Mouse (Mus musculus) heart, adult 9 months (tissue): ENCODE data around the gene Scfd2.

Experiments used
- DNase-seq, 2 experiments: peaks; one replicate each; pipeline ENCODE4 v3.0.0; 2022; ENCODE audit warnings: low spot score in 2 of 2

Scfd2 gene

DNA sequence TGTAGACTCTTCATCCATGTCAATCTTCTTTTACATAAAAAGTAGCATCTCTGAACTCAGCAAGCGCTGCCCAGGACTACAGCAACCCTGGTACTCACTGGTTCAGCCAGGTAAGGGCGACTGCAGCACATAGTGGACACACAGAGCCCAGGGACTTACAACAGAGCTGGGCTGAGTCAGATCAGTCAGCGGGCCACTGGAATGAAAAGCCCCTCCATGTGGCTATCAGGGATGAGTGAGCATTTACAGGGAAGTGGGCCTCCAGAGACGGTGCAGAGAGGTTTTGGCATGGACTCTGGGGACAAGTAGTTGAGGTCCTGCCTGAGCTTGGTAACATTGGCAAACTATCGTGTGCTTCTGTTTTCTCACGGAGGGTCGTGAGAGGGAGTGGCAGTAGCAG is 253.1 kb downstream of the Scfd2 start:
- DNase-seq = no peak

DNA sequence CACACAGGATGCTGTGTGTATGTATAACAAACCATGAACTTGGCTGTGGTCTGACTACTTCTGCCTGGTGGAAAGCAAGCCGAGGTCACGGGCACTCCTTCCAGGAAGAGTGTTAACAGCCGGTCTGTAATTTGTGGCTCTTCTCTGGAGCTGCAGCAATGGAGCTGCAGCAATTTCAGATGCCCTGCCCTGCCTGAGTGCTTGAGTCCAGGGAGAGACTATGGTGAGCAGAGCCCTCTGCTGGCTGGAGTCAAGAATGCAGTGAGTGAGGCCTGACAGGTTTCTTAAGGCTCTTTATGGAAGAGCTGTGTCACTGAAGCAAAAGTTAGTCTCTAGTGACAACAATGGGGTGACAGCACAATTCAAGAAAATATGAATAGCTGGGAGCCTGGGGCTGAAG is 253.8 kb downstream of the Scfd2 start:
- peak; percentile 61 to 82 for DNase-seq

DNA sequence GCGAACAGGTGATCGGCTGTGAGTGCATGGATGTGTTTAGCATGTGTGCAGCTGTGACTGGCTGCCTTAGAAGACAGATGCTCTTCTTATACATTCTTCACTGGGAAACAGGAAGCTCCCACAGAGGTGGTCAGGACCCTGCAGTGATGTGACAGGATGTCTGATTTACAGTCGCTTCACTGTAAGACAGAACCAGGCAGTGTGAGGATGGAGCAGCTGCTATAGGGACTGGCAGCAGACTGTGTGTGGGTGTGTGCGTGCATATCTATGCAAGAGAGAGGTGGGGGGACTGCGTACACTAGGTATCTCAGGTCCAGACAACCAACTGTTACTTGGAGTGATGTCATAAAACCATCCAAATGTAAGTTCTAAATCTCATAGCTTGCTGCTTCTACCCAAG is 254.3 kb downstream of the Scfd2 start:
- no peak for DNase-seq

DNA sequence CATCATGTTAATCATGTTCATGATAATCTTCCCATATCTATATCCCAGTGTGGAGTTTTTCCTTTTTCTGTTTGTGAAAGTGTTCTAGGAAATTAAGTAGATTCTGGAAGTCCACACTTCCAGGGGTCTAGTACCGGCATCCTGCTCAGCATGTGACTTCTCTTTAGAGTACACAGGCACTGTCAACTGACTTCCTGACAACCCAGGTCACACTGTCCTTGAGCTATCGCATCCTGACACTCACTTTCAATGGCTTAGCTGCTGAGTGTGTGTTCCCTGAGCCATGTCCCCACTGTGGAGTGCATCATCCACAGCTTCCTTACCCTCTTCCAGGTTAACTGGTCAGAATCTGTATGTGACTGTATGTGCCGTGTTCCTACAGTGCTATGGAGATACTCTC is 258.2 kb downstream of the Scfd2 start:
- DNase-seq = no peak

DNA sequence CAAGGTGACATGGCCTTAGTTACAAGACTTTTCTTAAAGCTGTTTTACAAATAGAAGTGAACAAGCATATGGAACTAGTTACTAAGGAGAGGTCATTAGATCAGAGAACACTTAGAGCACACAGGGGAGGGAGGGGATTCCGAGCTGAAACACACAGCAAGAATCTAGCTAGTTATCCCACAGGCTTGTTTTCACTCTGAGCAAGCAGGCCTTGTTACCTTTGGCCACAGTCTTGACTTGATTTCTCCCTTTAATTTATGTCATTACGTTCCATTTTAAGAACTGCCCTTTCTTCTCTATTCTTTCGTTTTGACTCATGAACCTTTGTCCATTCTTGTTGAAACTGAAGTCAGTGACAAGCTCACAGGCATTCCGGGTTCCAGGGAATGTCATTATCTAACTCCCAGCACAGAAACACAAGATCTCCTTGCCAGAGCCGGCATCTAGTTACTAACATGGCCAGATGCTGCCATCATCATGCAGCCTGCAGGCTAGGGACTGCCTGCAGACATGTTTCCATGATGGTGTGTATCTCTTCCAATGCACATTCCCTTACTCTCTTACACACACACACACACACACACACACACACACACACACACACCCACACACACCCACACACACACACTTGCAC is 263.7 kb downstream of the Scfd2 start:
- DNase-seq = no peak

DNA sequence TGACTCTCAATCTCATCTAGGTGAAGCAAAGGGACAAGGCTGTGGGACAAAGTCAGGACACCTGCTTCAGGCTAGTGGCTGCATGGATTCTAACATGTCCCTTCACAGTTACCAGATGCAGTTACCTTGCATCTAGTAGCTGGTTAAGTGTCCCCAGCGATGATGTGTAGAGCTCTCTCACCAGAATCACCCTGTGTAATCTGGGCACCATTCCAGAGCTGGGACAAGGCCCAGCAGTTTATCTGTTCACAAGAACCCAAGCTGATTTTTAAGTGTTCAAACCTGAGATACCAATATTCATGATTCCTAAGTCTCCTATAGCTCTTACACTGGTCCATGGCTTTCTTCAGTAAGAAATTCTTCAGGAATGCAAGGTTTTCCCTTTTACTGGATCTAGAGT is 264.4 kb downstream of the Scfd2 start:
- DNase-seq = no peak

DNA sequence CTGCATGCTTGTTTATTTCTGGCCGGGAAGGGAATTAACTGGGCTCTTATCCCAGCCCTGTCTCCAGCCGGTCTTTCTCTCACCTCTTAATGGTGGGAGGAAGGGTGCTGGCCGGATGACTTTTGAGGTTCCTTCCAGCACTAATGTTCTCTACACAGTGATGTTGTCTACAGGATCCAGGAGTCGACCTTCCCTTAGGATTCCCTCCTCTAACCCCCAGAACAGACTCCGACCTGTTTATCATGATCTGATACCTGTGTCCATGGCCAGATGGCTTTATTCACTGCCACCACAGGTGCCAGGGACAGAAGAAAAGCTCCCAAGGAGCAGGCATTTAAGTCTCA is 265.1 kb downstream of the Scfd2 start:
- no peak for DNase-seq

DNA sequence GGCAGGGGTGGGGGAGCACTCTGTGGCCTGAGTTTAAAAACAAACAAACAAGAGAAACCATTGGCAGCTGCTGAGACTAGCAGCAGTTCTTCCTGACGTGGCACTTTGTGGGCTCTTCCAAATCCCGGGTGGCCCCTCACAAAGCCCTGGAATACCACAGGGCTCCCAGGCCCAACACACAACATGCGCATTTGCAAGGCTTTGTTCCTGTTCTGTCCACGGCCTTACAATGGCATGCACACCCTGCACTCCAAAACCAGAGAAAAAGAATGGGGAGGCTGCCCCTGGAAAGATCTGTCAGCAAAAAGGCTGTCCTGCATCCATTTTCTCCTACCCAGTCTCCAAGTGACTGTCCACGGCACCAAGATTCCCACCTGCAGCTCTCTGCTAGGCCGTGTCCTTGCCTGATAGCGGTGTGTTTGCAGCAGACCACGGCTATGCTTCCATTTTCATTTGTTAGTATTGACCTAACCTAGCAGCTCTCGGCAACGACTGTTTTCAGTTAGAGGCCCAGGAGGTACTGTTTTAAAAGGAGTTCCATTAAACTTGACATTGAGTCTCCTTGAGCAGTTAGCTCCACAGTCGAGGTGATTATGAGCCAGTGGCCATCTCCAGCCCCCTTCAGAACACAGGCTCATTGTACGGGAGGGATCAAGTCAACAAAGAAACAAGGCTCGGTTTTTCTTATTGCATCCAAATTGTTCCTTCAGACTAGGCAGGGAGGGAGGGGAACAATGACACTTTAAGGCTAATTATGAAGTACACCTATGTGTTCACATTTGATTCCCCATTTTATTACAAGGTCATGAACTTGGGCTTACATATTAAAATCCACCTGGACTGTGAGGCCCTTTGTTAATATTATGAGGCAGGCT is 265.7 kb downstream of the Scfd2 start:
- DNase-seq = no peak

DNA sequence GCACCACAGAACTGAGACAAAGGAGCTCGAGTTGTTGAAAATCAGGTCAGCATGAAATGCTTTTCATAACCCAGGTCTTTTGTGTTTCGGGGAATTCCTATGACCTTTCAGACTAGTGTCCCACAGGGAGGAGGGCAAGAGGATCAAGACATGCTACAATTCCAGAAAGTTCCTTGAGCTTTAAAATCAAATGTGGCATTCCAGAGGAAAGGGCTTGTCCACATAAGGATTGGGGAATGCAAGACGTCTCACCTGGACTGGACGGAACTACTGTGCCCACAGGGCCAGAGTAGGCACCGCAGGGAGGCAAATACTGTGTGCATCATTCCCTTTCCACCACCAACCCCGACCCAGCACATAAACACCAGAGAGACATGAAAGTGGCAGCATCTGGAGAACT is 266.4 kb downstream of the Scfd2 start:
- no peak for DNase-seq

DNA sequence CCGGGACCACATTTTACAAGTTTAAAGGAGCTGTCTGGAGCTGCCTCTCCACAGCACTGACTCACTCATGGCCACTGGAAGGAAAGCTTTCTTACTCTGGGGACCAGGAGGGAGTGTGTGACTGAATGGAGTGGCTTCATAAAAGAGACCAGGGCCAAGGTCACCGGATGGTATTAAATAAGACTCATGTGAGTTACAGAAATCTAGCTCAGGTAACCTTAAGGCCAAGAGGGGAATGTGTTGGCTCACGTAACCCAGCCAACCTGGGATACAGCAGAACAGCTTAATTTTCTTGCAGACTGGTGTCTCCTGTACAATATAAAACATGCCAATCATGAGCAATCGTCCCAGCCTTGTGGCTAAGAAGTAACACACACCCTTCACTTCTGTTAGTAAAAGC is 267.0 kb downstream of the Scfd2 start:
- no peak for DNase-seq

DNA sequence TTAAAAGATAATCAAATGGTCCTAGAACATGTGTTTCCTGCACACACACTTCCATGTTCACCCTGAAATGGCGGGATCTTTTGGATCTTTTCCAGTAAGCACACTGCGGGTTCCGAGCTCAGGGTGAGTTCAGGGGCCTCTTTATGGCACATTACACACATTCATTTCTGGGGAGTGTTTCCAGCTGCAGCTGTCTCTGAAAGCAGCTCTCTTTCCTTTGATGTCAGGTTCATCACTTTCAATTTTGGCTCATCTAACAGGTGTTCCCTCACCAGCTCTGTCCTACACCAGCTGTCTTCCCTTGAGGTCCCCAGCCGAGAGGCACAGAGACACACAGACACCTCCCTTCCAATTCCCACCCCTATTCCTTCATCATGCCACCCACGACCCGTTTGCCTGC is 270.5 kb downstream of the Scfd2 start:
- DNase-seq = no peak

DNA sequence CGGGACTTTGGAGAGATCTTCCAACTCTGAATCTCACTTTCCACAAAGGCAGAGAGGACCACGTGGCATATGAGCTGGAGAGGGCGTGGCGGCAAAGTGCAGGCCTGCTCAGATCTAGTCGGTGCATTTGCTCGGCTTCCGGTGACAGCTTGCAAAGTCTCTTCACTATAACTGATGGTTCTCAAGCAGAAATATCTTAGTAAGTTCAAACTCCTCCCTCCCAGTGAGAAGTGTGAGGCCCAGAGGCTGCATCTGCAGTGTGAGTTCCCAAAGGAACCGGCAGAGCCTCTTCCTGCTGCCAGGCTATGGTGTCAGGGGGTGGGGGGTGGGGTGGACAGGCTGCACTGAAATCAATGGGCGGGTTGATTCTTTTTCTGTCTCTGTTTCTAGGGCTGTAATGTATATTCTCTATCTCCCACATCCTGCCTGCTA is 271.2 kb downstream of the Scfd2 start:
- peak in 1 of 2 experiments; percentile 23 for DNase-seq

DNA sequence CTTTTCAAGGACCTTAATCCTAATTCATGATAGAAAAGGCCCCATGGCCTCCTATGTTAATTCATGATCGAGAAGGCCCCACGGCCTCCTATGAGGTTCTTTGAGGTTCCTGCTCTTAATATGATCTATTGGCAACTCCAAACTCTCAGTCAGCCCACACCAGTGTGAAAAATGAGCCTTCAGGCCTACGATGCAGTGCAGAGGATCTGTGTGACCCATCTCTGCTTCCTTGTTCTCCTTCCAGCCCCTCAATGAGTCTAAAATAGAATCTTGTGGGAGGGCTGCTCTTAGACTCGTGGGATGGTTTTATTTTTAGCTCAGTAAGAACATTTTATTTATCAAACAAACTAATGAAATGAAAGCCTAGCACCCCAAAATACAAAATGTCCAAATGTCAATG is 274.9 kb downstream of the Scfd2 start:
- peak; percentile 24 to 26 for DNase-seq

DNA sequence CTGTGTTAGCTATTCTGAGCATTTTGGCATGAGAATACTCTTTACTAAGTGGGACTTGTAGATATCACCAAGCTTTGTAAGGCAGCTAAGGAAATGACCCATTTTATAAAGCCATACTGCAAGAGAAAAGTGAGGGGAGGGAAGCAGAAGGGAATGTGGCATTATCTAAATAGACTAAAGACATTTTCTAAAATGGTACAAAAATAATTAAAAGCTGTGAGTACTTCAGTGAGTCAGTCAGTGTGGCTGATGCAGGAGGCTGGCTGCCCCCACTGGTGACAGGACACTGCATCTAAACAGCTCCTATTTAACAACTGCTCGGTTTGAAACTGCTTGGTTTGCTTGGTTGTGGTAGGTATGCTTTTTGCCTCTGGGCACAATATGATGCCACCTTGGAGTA is 276.6 kb downstream of the Scfd2 start:
- DNase-seq = no peak

DNA sequence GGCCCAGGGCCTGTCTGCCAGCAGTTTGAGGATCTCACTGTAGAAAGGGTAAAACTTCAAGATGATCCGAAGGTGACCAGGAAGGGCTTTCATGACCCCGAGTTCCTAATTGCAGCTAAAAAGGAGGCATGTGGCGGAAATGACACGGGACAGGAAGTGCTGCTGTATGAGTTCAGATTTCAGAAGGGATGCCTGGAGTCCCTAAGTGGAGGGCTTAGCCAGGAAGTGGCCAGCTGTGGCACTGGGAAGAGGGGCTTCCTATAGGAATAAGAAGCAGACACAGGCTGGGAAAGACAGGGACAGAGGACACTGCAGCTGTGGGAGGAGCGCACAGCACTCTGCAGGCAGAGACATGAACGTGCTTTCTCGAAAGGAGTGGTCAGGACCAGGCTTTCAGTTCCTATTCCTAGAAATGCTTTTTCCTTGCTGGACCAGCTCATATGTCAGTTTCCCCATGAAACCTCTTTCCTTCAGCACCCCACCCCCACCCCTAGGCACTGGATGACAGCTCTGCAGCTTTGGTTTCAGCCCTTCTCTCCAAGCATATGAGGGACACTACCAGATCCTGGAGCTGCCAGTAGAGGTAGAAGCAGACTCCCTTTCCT is 277.7 kb downstream of the Scfd2 start:
- DNase-seq = no peak

DNA sequence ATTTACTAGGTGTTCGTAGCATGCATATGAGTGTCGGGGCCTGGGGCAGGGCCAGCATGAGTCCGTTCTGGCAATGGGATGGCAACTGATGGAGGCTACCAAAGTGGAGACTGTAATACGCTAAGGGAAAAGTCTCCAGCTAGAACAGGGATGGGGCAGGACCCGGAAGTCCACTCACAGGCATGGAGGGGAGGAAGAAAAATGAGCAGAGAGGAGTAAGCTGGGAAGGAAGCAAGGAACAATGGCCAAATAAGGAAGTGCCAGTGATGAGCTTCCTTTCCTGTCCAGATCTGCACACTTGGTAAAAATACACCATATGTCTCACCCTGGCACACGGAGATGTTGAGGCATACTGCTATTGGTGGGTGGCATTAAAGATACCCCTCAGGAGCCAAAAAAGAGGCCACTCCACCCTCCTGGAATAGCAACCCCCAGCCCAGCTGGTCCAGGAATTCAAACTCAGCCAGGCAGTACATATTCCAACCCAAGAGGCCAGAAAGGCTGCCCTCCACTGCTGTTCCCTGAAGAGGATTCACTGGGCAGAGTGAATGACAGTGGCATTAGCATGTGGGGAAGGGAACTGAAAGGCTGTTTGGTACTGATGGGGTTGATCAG is 278.8 kb downstream of the Scfd2 start:
- no peak for DNase-seq

DNA sequence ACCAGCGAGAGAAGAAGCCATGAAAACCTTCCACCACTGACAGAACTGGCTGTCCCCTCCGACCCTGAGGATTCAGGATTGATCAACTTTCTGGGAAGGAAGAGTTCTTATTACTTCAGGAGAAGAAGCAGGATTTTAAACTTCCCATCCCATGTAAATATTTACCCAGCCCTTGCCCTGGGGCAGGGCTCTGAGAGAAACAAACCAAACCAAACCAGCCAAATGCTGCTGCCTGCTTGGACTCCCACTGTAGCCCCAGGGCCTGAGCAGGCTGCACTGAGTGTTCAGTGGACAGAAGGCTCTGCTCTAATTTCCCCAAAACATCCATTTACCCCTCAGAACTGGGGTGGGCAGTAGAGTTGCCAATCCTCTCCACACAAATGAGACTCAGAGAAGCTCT is 280.6 kb downstream of the Scfd2 start:
- no peak for DNase-seq

DNA sequence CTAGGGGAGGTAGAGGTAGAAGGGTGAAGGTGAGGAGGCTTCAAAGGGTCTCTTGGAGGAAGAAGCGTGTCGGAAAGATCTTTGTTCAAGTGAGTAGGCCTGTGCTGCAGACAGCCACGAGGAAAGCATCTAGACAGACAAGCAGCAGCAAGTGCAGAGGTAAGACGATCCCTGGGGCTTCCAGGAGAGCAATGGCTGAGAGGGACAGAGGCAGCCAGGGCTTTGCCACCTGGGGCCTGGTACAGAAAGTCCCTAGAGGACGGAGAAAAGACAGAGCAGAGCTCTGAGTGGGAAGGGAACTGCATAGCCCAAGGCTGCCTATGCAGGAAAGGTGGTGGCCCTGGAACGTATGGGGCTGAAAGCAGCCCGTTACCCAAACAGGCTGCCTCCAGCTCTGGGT is 281.3 kb downstream of the Scfd2 start:
- DNase-seq = no peak

DNA sequence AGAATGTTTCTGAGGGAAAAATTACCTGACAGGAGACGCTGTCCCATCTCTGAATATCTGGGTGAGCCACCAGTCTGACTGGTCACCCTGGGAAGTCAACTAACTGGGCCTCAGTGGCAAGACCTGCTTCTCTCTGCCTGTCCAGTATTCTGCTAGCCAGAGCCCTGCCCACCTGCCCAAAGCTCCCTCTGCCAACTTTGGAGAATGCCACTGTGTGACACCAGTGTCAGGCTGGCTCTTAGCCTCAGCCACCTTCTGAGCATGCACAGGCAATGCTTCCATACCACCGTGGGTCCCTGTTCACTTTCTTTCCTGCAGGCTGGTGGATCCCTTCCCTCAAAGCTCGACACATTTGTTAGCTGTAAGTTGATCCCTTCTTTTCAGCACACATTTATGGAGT is 281.8 kb downstream of the Scfd2 start:
- no peak for DNase-seq

DNA sequence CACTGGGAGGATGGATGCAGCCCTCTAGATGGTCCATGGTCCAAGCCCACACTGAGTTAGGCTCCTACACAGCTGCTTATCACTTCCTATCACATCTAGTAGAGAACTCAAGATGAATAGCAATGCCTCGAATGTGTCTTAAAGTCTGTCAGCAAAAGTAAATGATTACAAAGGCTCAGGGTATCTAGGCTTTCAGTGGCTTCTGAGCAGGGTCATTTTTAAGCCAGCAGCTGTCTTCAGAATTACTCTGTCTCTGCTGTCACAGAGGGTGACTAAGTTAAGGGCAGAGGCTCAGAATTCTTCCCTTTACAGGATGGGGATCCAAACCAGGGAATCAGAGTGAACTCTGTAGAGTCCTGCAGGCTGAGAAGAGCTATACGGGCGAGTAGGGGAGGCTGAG is 284.6 kb downstream of the Scfd2 start:
- DNase-seq = no peak

DNA sequence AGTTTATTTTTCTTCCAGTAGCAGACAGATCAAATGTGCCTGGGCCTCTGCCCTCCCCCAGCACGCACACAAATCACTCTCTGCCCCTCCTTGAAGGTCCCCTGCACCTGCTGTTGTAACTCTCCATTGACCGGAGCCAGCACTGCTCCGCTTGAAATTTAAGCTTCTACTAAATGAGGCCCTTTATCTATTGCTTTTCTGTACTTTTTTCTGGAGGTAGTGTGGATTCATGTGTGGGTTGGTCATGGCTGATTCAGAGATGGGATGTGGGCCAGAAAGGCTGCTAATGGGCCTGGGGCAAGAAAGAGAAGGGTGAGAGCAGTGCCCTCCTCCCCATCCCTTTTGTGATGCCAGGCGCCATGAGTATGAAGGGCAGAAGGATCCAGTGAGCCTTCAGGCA is 285.1 kb downstream of the Scfd2 start:
- DNase-seq = no peak

DNA sequence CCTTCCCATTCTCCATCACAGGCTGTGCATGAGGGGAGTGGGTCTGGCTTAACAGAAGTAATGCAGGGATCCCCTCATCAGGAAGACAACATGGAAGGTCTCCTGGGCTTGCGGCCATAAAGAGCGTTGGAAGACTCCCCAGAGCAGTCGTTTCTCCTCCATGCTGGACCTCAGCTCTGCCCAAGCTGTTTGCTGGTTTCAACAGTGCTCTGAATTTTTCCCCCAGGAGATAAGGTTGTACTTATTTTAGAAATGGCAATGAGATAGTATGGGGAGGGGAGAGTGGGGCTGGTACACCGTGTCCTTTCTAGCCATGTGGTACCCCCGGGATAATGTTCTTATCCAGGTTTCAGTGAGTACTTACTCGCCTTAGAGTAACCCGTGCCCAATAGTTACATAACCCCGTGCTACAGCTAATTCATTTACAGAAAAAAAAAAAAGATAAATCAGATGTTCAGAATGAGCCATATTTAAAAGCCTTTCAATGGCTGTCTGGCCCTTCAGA is 285.9 kb downstream of the Scfd2 start:
- DNase-seq = peak in 1 of 2 experiments; percentile 25
